8 mouse cellular contexts compared by ENCODE assay signal in the genomic region with DNA sequence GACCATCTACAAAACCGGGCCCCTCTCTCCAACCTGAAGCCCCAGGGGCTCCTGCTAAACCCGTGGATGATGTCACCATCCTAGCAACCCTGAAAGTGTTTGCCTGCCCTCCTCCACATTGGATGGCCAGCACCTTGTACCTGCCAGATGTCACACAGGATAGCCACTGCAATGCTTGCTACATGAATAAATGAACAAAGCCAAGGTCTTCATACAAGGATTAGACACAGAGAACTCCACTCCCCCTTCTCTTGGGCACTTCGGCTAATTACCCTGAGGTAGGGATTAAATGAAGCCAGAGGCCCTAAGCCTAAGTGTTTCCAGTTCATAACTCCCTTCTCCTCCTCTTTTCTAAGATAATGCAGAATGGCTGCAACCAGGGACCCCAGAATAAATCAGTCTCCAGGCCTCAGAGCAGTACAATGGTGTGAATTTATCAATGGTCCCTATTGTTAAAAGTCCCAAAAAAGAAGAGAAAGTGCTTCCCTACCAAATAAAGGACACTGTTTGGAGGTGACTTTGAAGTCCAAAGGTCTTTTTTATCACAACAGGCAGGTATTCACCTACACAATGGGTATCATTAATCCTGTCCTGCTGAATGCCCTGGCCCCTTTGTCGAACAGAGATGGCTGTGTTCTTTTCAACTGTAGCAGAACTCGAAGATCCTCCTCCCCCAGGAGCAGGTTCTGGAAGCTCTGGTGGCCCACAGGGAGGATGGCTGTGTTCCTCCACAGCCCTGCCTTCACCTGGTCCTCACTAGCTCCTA. TPM values are rescaled to one million over a fixed set of nuclear protein-coding genes. Genes with fewer than 3 reads are reported as not detected.
DNase-seq lines count a peak whose midpoint lies in the region; ATAC-seq lines count a peak whose summit lies in the region.

No protein-coding gene starts in this region.

- H3K4me3 ChIP-seq in liver, embryonic 11.5 days (ENCODE audit: low read depth, low read length): peak overlapping the region; percentile 93
- H3K4me3 ChIP-seq in embryonic facial prominence, embryonic 11.5 days (ENCODE audit: low read depth, low read length): peak overlapping the region; percentile 78
- H3K4me3 ChIP-seq in intestine, embryonic 16.5 days (ENCODE audit: low read length): peak overlapping the region; percentile 83
- H3K4me3 ChIP-seq in neural tube, embryonic 15.5 days (replicated peaks): peak overlapping the region; percentile 57

- no peaks in the 10 kb centered on the region for H3K27me3 ChIP-seq in liver, embryonic 11.5 days (replicated peaks; ENCODE audit: control insufficient read depth, insufficient read depth, low read length)
- no peaks in the 10 kb centered on the region for H3K27me3 ChIP-seq in embryonic facial prominence, embryonic 11.5 days (ENCODE audit: control insufficient read depth, insufficient read depth, low read length)
- no peaks in the 10 kb centered on the region for H3K27me3 ChIP-seq in intestine, embryonic 16.5 days (replicated peaks; ENCODE audit: control insufficient read depth, insufficient read depth, low read length)
- H3K27me3 ChIP-seq in neural tube, embryonic 15.5 days (replicated peaks): 0 out of 2 replicates have a peak, but pooled peaks cover 4% of the 10 kb centered on the region

- 49% methylated on average over 5 of the region's 5 CpGs for WGBS in liver, embryonic 11.5 days
- 23% methylated on average over 5 of the region's 5 CpGs for WGBS in embryonic facial prominence, embryonic 11.5 days
- 41% methylated on average over 5 of the region's 5 CpGs for WGBS in intestine, embryonic 16.5 days
- WGBS in neural tube, embryonic 15.5 days: 22% methylated on average over 5 of the region's 5 CpGs

- H3K4me2 ChIP-seq in liver, embryonic 11.5 days: peak overlapping the region; percentile 84
- H3K4me2 ChIP-seq in embryonic facial prominence, embryonic 11.5 days (ENCODE audit: low read depth, low read length): peak overlapping the region; percentile 78
- peak overlapping the region; percentile 73 for H3K4me2 ChIP-seq in intestine, embryonic 16.5 days (ENCODE audit: low read depth, low read length)
- H3K4me2 ChIP-seq in neural tube, embryonic 15.5 days: peak overlapping the region; percentile 98

- H3K27ac ChIP-seq in liver, embryonic 11.5 days (ENCODE audit: low read depth, low read length): no peak overlapping the region
- H3K27ac ChIP-seq in embryonic facial prominence, embryonic 11.5 days (replicated peaks; ENCODE audit: low read depth, low read length): no peak overlapping the region
- H3K27ac ChIP-seq in intestine, embryonic 16.5 days (ENCODE audit: low read length): no peak overlapping the region
- no peak overlapping the region for H3K27ac ChIP-seq in neural tube, embryonic 15.5 days (replicated peaks)

- ATAC-seq in liver, embryonic 11.5 days (replicated peaks; ENCODE audit: low FRiP score): no peak
- no peak for ATAC-seq in embryonic facial prominence, embryonic 11.5 days (replicated peaks; ENCODE audit: insufficient number of reproducible peaks, low FRiP score, low TSS enrichment, low read depth)
- no peak for ATAC-seq in intestine, embryonic 16.5 days
- ATAC-seq in neural tube, embryonic 15.5 days (ENCODE audit: low FRiP score): no peak

- H3K9me3 ChIP-seq in liver, embryonic 11.5 days (ENCODE audit: control insufficient read depth, low read length): no peaks in the 10 kb centered on the region
- no peaks in the 10 kb centered on the region for H3K9me3 ChIP-seq in embryonic facial prominence, embryonic 11.5 days (replicated peaks; ENCODE audit: control insufficient read depth, low read length)
- no peaks in the 10 kb centered on the region for H3K9me3 ChIP-seq in intestine, embryonic 16.5 days (ENCODE audit: control insufficient read depth, low read length)
- no peaks in the 10 kb centered on the region for H3K9me3 ChIP-seq in neural tube, embryonic 15.5 days (replicated peaks)

- DNase-seq in liver, embryonic 11.5 days (ENCODE audit: low spot score): no peak
- DNase-seq in liver: no peak
- no peak for DNase-seq in embryonic facial prominence, embryonic 11.5 days (ENCODE audit: low spot score)
- no peak for DNase-seq in right cerebral cortex, postnatal 36 days (ENCODE audit: low spot score in 2 of 2)
- DNase-seq in urinary bladder, postnatal 10 days (ENCODE audit: low spot score): no peak
- DNase-seq in urinary bladder, adult 18-20 months (ENCODE audit: low spot score in 2 of 2): no peak

- peaks cover 3% of the 10 kb centered on the region; the same call in 1 of the 2 replicates for H3K36me3 ChIP-seq in liver, embryonic 11.5 days (ENCODE audit: control insufficient read depth, insufficient read depth, low read length)
- no peaks in the 10 kb centered on the region for H3K36me3 ChIP-seq in embryonic facial prominence, embryonic 11.5 days (replicated peaks; ENCODE audit: control insufficient read depth, insufficient read depth, low read depth, low read length)
- no peaks in the 10 kb centered on the region; the same call in 1 of the 2 replicates for H3K36me3 ChIP-seq in intestine, embryonic 16.5 days (ENCODE audit: control insufficient read depth, insufficient read depth, low read length)
- H3K36me3 ChIP-seq in neural tube, embryonic 15.5 days: no peaks in the 10 kb centered on the region

- peaks cover 36% of the 10 kb centered on the region for H3K4me1 ChIP-seq in liver, embryonic 11.5 days (replicated peaks; ENCODE audit: control insufficient read depth, insufficient read depth, low read length)
- H3K4me1 ChIP-seq in embryonic facial prominence, embryonic 11.5 days (ENCODE audit: control insufficient read depth, insufficient read depth, low read length): peaks cover 3% of the 10 kb centered on the region; the same call in 1 of the 2 replicates
- H3K4me1 ChIP-seq in intestine, embryonic 16.5 days (ENCODE audit: control insufficient read depth, insufficient read depth, low read length): peaks cover 20% of the 10 kb centered on the region
- peaks cover 22% of the 10 kb centered on the region for H3K4me1 ChIP-seq in neural tube, embryonic 15.5 days

- peak overlapping the region; percentile 44; the same call in 1 of the 2 replicates for H3K9ac ChIP-seq in liver, embryonic 11.5 days (ENCODE audit: low read depth, low read length)
- peak overlapping the region; percentile 93 for H3K9ac ChIP-seq in embryonic facial prominence, embryonic 11.5 days (replicated peaks; ENCODE audit: low read length)
- peak overlapping the region; percentile 92 for H3K9ac ChIP-seq in intestine, embryonic 16.5 days (ENCODE audit: low read depth, low read length)
- peak overlapping the region; percentile 66 for H3K9ac ChIP-seq in neural tube, embryonic 15.5 days (replicated peaks)

RNA-seq across cellular contexts. Expression of gene Rcn1, which starts 1.5 kb away (rescaled TPM):
- polyA plus RNA-seq in liver, embryonic 11.5 days (2014; fragmentation: Nextera tagmentation; extraction: Ambion mirVana): 76.1 and 79.6 TPM in 2 replicates
- 151 and 160 TPM in 2 replicates for polyA plus RNA-seq in embryonic facial prominence, embryonic 11.5 days (2014; fragmentation: Nextera tagmentation; extraction: Ambion mirVana)
- polyA plus RNA-seq in intestine, embryonic 16.5 days (2015; fragmentation: Nextera tagmentation; extraction: Ambion mirVana): 94.6 and 104 TPM in 2 replicates
- 73.5 and 85.4 TPM in 2 replicates for polyA plus RNA-seq in neural tube, embryonic 15.5 days (2015; fragmentation: Nextera tagmentation; extraction: Ambion mirVana)
